Comparison of ENCODE assay signal across 9 mouse cellular contexts in genomic region chr3:85888221-85888671, GRCm38 (mm10). TPM values are rescaled to one million over a fixed set of nuclear protein-coding genes. Genes with fewer than 3 reads are reported as not detected.
DNase-seq lines count a peak whose midpoint lies in the region; ATAC-seq and TF ChIP-seq lines count a peak whose summit lies in the region.
"Had no signal": no experiment of that assay in that cellular context is flagged by ENCODE, and none has a peak within 500 bp of the region (broad histone marks: within the 10 kb centered on the region; RNA-seq: fewer than 3 reads in every experiment).

No protein-coding gene starts in this region.

- peaks cover 66% of the 10 kb centered on the region for H3K27me3 ChIP-seq in erythroblast, embryonic 14.5 days (ENCODE audit: control insufficient read depth)
- H3K27me3 ChIP-seq in hindbrain, embryonic 13.5 days: peaks cover 34% of the 10 kb centered on the region
- H3K27me3 ChIP-seq in limb, embryonic 12.5 days: peaks cover 16% of the 10 kb centered on the region
- H3K27me3 ChIP-seq in midbrain, embryonic 12.5 days: peaks cover 41% of the 10 kb centered on the region

- WGBS in hindbrain, embryonic 13.5 days: 8% methylated on average over 11 of the region's 11 CpGs
- 10% methylated on average over 11 of the region's 11 CpGs for WGBS in limb, embryonic 12.5 days
- 6% methylated on average over 11 of the region's 11 CpGs for WGBS in midbrain, embryonic 12.5 days

- H3K4me1 ChIP-seq in erythroblast, embryonic 14.5 days (ENCODE audit: control insufficient read depth): peaks cover 24% of the 10 kb centered on the region
- peaks cover 19% of the 10 kb centered on the region for H3K4me1 ChIP-seq in hindbrain, embryonic 13.5 days (replicated peaks)
- peaks cover 8% of the 10 kb centered on the region for H3K4me1 ChIP-seq in limb, embryonic 12.5 days (replicated peaks)
- H3K4me1 ChIP-seq in midbrain, embryonic 12.5 days: peaks cover 18% of the 10 kb centered on the region

- peak overlapping the region; percentile 64 for H3K4me3 ChIP-seq in erythroblast, embryonic 14.5 days (replicated peaks)
- H3K4me3 ChIP-seq in hindbrain, embryonic 13.5 days: peak overlapping the region; percentile 56
- H3K4me3 ChIP-seq in limb, embryonic 12.5 days (replicated peaks): peak overlapping the region; percentile 58
- peak overlapping the region; percentile 54 for H3K4me3 ChIP-seq in midbrain, embryonic 12.5 days

- peak; percentile 7 for DNase-seq in brain, embryonic 14.5 days (ENCODE audit: low read depth)
- peak; percentile 76 for DNase-seq in gastrocnemius, adult 18-20 months (ENCODE audit: low spot score)
- peak; percentile 8 for DNase-seq in thymus, postnatal 14 days

- H3K27ac ChIP-seq in hindbrain, embryonic 13.5 days: no peak overlapping the region
- H3K27ac ChIP-seq in limb, embryonic 12.5 days: no peak overlapping the region
- no peak overlapping the region for H3K27ac ChIP-seq in midbrain, embryonic 12.5 days (replicated peaks)

- no peaks in the 10 kb centered on the region; the same call in 1 of the 2 replicates for H3K9me3 ChIP-seq in erythroblast, embryonic 14.5 days (ENCODE audit: control insufficient read depth, low read length)
- H3K9me3 ChIP-seq in hindbrain, embryonic 13.5 days: no peaks in the 10 kb centered on the region
- H3K9me3 ChIP-seq in limb, embryonic 12.5 days: 0 out of 2 replicates have a peak, but pooled peaks cover 3% of the 10 kb centered on the region
- no peaks in the 10 kb centered on the region for H3K9me3 ChIP-seq in midbrain, embryonic 12.5 days
- H3K9me3 ChIP-seq: G1E had no signal

- TF ChIP-seq POLR2A in brain, embryonic 14.5 days (IDR thresholded peaks at IDR 0.05; ENCODE audit: borderline replicate concordance, extremely low read depth, insufficient read depth, insufficient read length, poor library complexity, severe bottlenecking): no peak

- H3K9ac ChIP-seq in hindbrain, embryonic 13.5 days: no peak overlapping the region
- 0 out of 2 replicates have a peak overlapping the region, but pooled peaks have one; percentile 14 for H3K9ac ChIP-seq in limb, embryonic 12.5 days (replicated peaks)
- no peak overlapping the region for H3K9ac ChIP-seq in midbrain, embryonic 12.5 days (replicated peaks)

- H3K36me3 ChIP-seq in erythroblast, embryonic 14.5 days (ENCODE audit: control insufficient read depth): no peaks in the 10 kb centered on the region
- no peaks in the 10 kb centered on the region for H3K36me3 ChIP-seq in hindbrain, embryonic 13.5 days
- H3K36me3 ChIP-seq in limb, embryonic 12.5 days: no peaks in the 10 kb centered on the region
- no peaks in the 10 kb centered on the region for H3K36me3 ChIP-seq in midbrain, embryonic 12.5 days
- H3K36me3 ChIP-seq: G1E had no signal

- no peak for TF ChIP-seq CTCF in brain, embryonic 14.5 days (IDR thresholded peaks at IDR 0.05; ENCODE audit: borderline replicate concordance, extremely low read depth, insufficient read depth, insufficient read length)

- H3K4me2 ChIP-seq in hindbrain, embryonic 13.5 days: peak overlapping the region; percentile 99
- H3K4me2 ChIP-seq in limb, embryonic 12.5 days: peak overlapping the region; percentile 88
- H3K4me2 ChIP-seq in midbrain, embryonic 12.5 days (replicated peaks): peak overlapping the region; percentile 98

- ATAC-seq in erythroblast, adult 5-6 weeks (replicated peaks; ENCODE audit: low FRiP score, poor library complexity, severe bottlenecking): no peak
- no peak for ATAC-seq in hindbrain, embryonic 13.5 days (ENCODE audit: low FRiP score)
- no peak for ATAC-seq in limb, embryonic 12.5 days (ENCODE audit: insufficient number of reproducible peaks, insufficient read depth, low FRiP score, low TSS enrichment, low read depth)
- ATAC-seq in midbrain, embryonic 12.5 days (ENCODE audit: low FRiP score, low read depth): no peak

RNA-seq across cellular contexts. Expression of gene Gm37240, which starts 0.9 kb away (rescaled TPM):
- polyA plus RNA-seq in erythroblast, embryonic 14.5 days (2012): 0.03 TPM in 1 of 2 replicates, not detected in the other
- total RNA-seq in erythroblast, adult 5-6 weeks (2015; ENCODE audit: low replicate concordance): not detected in 2 replicates
- not detected in 2 replicates for total RNA-seq in erythroblast, adult 5-6 weeks (2017; ENCODE audit: low replicate concordance)
- 0.08 and 0.53 TPM in 2 replicates for polyA plus RNA-seq in brain, embryonic 14.5 days (2012; rRNA removed)
- 10 to 100 TPM; 30.2 to 34.0 TPM for total RNA-seq in gastrocnemius, adult 18-20 months (2021)
- polyA plus RNA-seq in hindbrain, embryonic 13.5 days (2015; fragmentation: Nextera tagmentation; extraction: Ambion mirVana): 0.08 and 0.26 TPM in 2 replicates
- polyA plus RNA-seq in limb, embryonic 12.5 days (2016; fragmentation: Nextera tagmentation; extraction: Ambion mirVana): 3.4 and 4.8 TPM in 2 replicates
- 0.31 and 0.96 TPM in 2 replicates for polyA plus RNA-seq in midbrain, embryonic 12.5 days (2016; fragmentation: Nextera tagmentation; extraction: Ambion mirVana)
- total RNA-seq: G1E had no signal
- polyA plus RNA-seq: G1E had no signal

RNA-seq across cellular contexts. Expression of gene Glt28d2, which starts 0.9 kb away (rescaled TPM):
- 0.01 TPM in 1 of 2 replicates, not detected in the other for polyA plus RNA-seq in erythroblast, embryonic 14.5 days (2012)
- total RNA-seq in erythroblast, adult 5-6 weeks (2015; ENCODE audit: low replicate concordance): not detected in 2 replicates
- not detected in 2 replicates for total RNA-seq in erythroblast, adult 5-6 weeks (2017; ENCODE audit: low replicate concordance)
- 0.10 and 0.18 TPM in 2 replicates for polyA plus RNA-seq in brain, embryonic 14.5 days (2012; rRNA removed)
- 1 to 10 TPM; 6.0 to 9.3 TPM for total RNA-seq in gastrocnemius, adult 18-20 months (2021)
- polyA plus RNA-seq in hindbrain, embryonic 13.5 days (2015; fragmentation: Nextera tagmentation; extraction: Ambion mirVana): 0.10 and 0.23 TPM in 2 replicates
- 1.2 and 1.5 TPM in 2 replicates for polyA plus RNA-seq in limb, embryonic 12.5 days (2016; fragmentation: Nextera tagmentation; extraction: Ambion mirVana)
- polyA plus RNA-seq in midbrain, embryonic 12.5 days (2016; fragmentation: Nextera tagmentation; extraction: Ambion mirVana): 0.09 and 0.12 TPM in 2 replicates
- total RNA-seq: G1E had no signal
- polyA plus RNA-seq: G1E had no signal

Comparison
In these comparisons a context has a peak if more than half of its experiments do, and no peak if none do; other contexts are left out.
1. DNase-seq: peak in every context shown above with its lines; median percentile 76 in gastrocnemius, adult 18-20 months; 8 in thymus, postnatal 14 days; 7 in brain, embryonic 14.5 days.